Mouse (Mus musculus) lung, embryonic 14.5 days (tissue): Measurements from ENCODE around the gene Strbp. TPM values are rescaled to one million over a fixed set of nuclear protein-coding genes. Genes with fewer than 3 reads are reported as not detected.

ENCODE experiments used
- ATAC-seq: fragments of 200-750 bp; cut with Nextera tagmentation; 2 replicates; pipeline ENCODE4 v1.8.0; 2017; ENCODE audit warnings: mild to moderate bottlenecking, moderate TSS enrichment, moderate library complexity; ENCODE audit not compliant: insufficient read depth
- DNase-seq: peaks from one replicate; pipeline ENCODE4 v3.0.0-alpha.2; 2015
- H3K27ac ChIP-seq: fragments of 300-500 bp; sonication (generic); 2 replicates; pipeline ENCODE4 v1.5.1; 2014; ENCODE audit warnings: low read depth, mild to moderate bottlenecking, moderate library complexity
- H3K27me3 ChIP-seq: fragments of 300-500 bp; sonication (generic); 2 replicates; pipeline ENCODE4 v1.6.1; 2014; ENCODE audit warnings: low read length, control low read depth; ENCODE audit not compliant: insufficient read depth
- H3K36me3 ChIP-seq: fragments of 300-500 bp; sonication (generic); 2 replicates; pipeline ENCODE4 v1.6.1; 2014; ENCODE audit warnings: control low read depth; ENCODE audit not compliant: insufficient read depth
- H3K4me1 ChIP-seq: fragments of 300-500 bp; sonication (generic); 2 replicates; pipeline ENCODE4 v1.6.1; 2014; ENCODE audit warnings: antibody characterized with exemption, control low read depth; ENCODE audit not compliant: insufficient read depth
- H3K4me2 ChIP-seq: fragments of 300-500 bp; sonication (generic); 2 replicates; pipeline ENCODE4 v1.6.1; 2014; ENCODE audit warnings: mild to moderate bottlenecking
- H3K4me3 ChIP-seq: fragments of 300-500 bp; sonication (generic); 2 replicates; pipeline ENCODE4 v1.5.1; 2014; ENCODE audit warnings: low read depth, low read length
- H3K9ac ChIP-seq: fragments of 300-500 bp; sonication (generic); 2 replicates; pipeline ENCODE4 v1.6.1; 2014
- H3K9me3 ChIP-seq: fragments of 300-500 bp; sonication (generic); 2 replicates; pipeline ENCODE4 v1.6.1; 2016; ENCODE audit warnings: low read depth, low read length, control low read depth
- CTCF ChIP-seq: IDR thresholded peaks from 2 replicates; pipeline ENCODE4 v1.5.1; 2016; ENCODE audit warnings: antibody characterized with exemption, low read depth
- WGBS: fragments of 180-500 bp; shearing (Covaris S2); extraction: QIAGEN DNeasy Blood & Tissue Kit; methylation state at CpG from one replicate; pipeline ENCODE4 v1.1.7; 2014; 5-methylcytosine and 5-hydroxymethylcytosine counted together
- polyA plus RNA-seq: library from polyadenylated mRNA; unstranded; fragments of >200 nt; fragmentation: Nextera tagmentation; extraction: Ambion mirVana; gene quantifications from 2 replicates; pipeline ENCODE4 v1.2.1, GENCODE M21; 2014

Gene Strbp
- polyA plus RNA-seq, 1 experiment from 2014 or later: 39.9 TPM

GRCm38 (mm10) chr2:37648966-37649365 is 54.7 kb downstream of the Strbp start:
- no peak overlapping the region for H3K27ac ChIP-seq
- H3K9me3 ChIP-seq: no peaks in the 10 kb centered on the region
- DNase-seq (no peak), ATAC-seq (no peak)
- no peaks in the 10 kb centered on the region for H3K27me3 ChIP-seq
- no peak overlapping the region for H3K9ac ChIP-seq
- no peak overlapping the region for H3K4me3 ChIP-seq
- WGBS: 88% methylated on average over 1 of the region's 1 CpGs
- no peaks in the 10 kb centered on the region for H3K4me1 ChIP-seq
- H3K36me3 ChIP-seq: no peaks in the 10 kb centered on the region
- TF ChIP-seq CTCF: no peak
- no peak overlapping the region for H3K4me2 ChIP-seq

DNA sequence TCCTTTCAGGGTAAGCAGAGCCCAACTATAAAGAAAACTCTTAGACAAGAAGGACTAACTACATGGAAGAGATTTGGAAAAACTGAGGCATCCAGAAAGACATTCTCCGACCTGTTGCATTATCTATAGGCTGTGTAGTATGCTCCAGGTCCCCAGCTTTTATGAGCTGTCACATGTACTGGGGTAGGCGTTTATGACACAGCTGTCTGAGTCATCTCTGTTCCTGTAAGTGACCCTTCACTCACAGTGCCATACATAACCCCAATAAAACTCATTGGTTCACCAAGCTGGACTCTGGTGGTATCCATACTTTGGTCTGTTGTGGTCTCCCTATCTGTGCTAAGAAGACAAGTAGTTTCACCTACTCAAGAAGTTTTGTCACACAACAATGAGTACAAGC is 80.3 kb downstream of the Strbp start:
- Histone ChIP-seq H3K4me3 (no peak overlapping the region), H3K27ac (no peak overlapping the region), H3K9ac (no peak overlapping the region), H3K9me3 (no peaks in the 10 kb centered on the region), H3K36me3 (no peaks in the 10 kb centered on the region), H3K27me3 (no peaks in the 10 kb centered on the region), H3K4me2 (no peak overlapping the region), H3K4me1 (no peaks in the 10 kb centered on the region)
- whole genome bisulfite sequencing: 89% methylated on average over 2 of the region's 2 CpGs
- ATAC-seq (no peak), DNase-seq (no peak)
- TF ChIP-seq CTCF: no peak

DNA sequence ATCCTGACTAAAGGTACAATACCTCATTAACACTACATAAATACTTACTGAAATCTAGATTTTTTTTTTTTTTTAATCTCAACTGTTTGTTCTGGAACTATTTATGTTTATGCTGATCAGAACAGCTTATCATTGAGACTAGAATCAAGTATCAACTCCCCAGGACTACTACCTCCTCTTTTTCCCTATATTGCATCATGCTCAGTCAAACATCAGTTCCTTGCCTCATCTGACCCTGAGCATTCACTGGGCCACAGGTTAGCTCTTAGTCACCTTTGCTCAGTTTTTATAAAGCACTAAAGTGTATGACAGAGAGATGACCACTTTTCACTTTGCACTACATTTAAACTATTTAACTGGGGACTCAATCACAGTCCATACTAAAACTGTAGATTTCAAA is 115.7 kb downstream of the Strbp start:
- Histone ChIP-seq H3K36me3 (0 out of 2 replicates have a peak, but pooled peaks cover 2% of the 10 kb centered on the region), H3K4me3 (no peak overlapping the region), H3K4me2 (no peak overlapping the region), H3K27me3 (no peaks in the 10 kb centered on the region), H3K4me1 (no peaks in the 10 kb centered on the region), H3K9ac (no peak overlapping the region), H3K27ac (no peak overlapping the region), H3K9me3 (no peaks in the 10 kb centered on the region)
- no peak for TF ChIP-seq CTCF
- DNase-seq (no peak), ATAC-seq (no peak)

DNA sequence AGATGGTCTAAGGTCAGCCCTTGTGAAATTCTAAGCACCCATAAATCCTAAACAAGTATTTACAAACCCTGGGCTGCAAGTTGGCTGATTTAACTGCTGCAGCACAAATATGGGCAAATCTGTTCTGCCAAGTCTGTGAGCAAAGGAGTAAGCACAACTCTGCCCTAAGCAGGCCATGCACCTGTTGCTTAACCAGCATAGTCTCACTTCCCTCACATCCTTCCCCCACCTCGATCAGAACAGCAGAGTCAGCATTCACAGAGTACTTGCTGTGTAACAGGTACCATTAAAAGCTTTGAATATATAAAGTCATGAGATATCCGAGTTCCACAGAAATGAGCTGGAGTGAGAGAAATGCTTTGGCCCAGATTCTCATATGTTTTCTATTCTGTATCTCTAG is 125.5 kb downstream of the Strbp start:
- Histone ChIP-seq H3K9me3 (no peaks in the 10 kb centered on the region), H3K4me1 (no peaks in the 10 kb centered on the region), H3K4me3 (no peak overlapping the region), H3K36me3 (no peaks in the 10 kb centered on the region), H3K27me3 (no peaks in the 10 kb centered on the region), H3K27ac (no peak overlapping the region), H3K9ac (no peak overlapping the region), H3K4me2 (no peak overlapping the region)
- 81% methylated on average over 2 of the region's 2 CpGs for WGBS
- TF ChIP-seq CTCF: no peak
- DNase-seq (no peak), ATAC-seq (no peak)

DNA sequence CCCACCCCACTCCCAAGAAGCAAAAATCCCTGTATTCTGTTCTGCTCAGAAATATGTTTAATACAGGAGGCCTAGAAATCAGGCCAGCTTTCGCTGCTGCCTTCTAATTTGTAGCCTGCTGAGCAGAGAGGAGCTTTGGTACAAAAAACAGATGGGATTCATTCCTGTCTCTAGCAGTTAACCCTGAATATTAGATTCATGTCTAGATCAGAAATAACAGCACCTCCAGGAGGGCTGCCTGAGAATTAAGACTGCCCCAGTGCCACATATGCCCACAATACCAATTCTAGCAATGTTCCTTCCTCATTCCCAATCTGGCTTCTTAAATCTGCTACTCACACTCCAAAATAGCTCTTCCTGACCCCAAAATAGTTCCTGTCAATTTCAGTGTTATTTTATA is 127.0 kb downstream of the Strbp start:
- Histone ChIP-seq H3K9me3 (no peaks in the 10 kb centered on the region), H3K36me3 (no peaks in the 10 kb centered on the region), H3K4me1 (no peaks in the 10 kb centered on the region), H3K4me3 (no peak overlapping the region), H3K27me3 (no peaks in the 10 kb centered on the region), H3K4me2 (no peak overlapping the region), H3K27ac (no peak overlapping the region), H3K9ac (no peak overlapping the region)
- WGBS: 93% methylated on average over 1 of the region's 1 CpGs
- no peak for TF ChIP-seq CTCF
- no peak for ATAC-seq
- DNase-seq: no peak

DNA sequence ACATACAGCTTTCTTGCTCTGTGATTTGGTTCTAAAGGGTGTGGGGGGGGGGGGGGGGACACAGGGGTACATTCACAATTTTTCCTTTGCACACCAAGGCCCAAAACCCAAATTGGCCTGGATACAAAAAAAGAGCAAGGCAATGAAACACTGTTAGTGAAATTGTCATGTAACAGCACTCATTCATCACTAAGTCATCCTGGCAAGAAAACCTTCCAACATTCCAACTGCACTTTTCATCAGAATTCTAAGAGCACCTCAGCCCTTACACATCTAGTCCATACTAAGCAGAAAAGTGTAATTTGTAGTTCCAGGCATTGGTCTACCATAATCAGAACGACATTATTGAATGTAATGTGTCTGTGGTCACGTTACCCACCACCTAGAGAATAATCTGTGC is 131.5 kb downstream of the Strbp start:
- TF ChIP-seq CTCF: no peak
- Histone ChIP-seq H3K27ac (no peak overlapping the region), H3K9me3 (no peaks in the 10 kb centered on the region), H3K4me3 (no peak overlapping the region), H3K9ac (no peak overlapping the region), H3K36me3 (peaks cover 16% of the 10 kb centered on the region), H3K4me2 (no peak overlapping the region), H3K4me1 (no peaks in the 10 kb centered on the region), H3K27me3 (no peaks in the 10 kb centered on the region)
- DNase-seq (no peak), ATAC-seq (no peak)
- WGBS: 87% methylated on average over 2 of the region's 2 CpGs

- Histone ChIP-seq H3K27me3 (no peaks in the 10 kb centered on the region), H3K9me3 (no peaks in the 10 kb centered on the region), H3K36me3 (peaks cover 27% of the 10 kb centered on the region), H3K9ac (no peak overlapping the region), H3K4me2 (no peak overlapping the region), H3K27ac (no peak overlapping the region), H3K4me1 (no peaks in the 10 kb centered on the region), H3K4me3 (no peak overlapping the region)
- ATAC-seq: no peak
- no peak for TF ChIP-seq CTCF
- WGBS: 53% methylated on average over 2 of the region's 2 CpGs
- no peak for DNase-seq
Measured at GRCm38 (mm10) chr2:37570703-37571102, 133.0 kb downstream of the Strbp start.

GRCm38 (mm10) chr2:37569888-37570287 is 133.8 kb downstream of the Strbp start:
- no peak overlapping the region for H3K4me2 ChIP-seq
- no peak overlapping the region for H3K4me3 ChIP-seq
- H3K36me3 ChIP-seq: peaks cover 33% of the 10 kb centered on the region
- ATAC-seq (peak; percentile 44; the same call in 1 of the 2 replicates), DNase-seq (peak; percentile 25)
- no peaks in the 10 kb centered on the region for H3K27me3 ChIP-seq
- H3K27ac ChIP-seq: no peak overlapping the region
- no peaks in the 10 kb centered on the region for H3K9me3 ChIP-seq
- no peak overlapping the region for H3K9ac ChIP-seq
- H3K4me1 ChIP-seq: no peaks in the 10 kb centered on the region
- 70% methylated on average over 5 of the region's 5 CpGs for WGBS
- TF ChIP-seq CTCF: no peak
